Mouse (Mus musculus) ES-E14 (cell line): ENCODE data around the gene Grin2d. TPM values are rescaled to one million over a fixed set of nuclear protein-coding genes. Genes with fewer than 3 reads are reported as not detected.
"Not testable (repeated sequence)": the region's sequence is repeated elsewhere in the genome, so short reads cannot be mapped to it uniquely, and the experiment has no call there.

Source experiments
- DNase-seq: peaks from one replicate; pipeline ENCODE4 v3.0.0-alpha.2; 2013; ENCODE audit warnings: low read depth, low spot score
- H3K27ac ChIP-seq: 2 replicates; pipeline ENCODE4 v1.5.1; 2012; ENCODE audit warnings: low read depth, mild to moderate bottlenecking, low read length, moderate library complexity, mixed read lengths; ENCODE audit not compliant: poor library complexity, insufficient read depth, severe bottlenecking
- H3K36me3 ChIP-seq: 2 replicates; pipeline ENCODE4 v1.6.1; 2012; ENCODE audit warnings: mild to moderate bottlenecking, low read length, moderate library complexity, mixed read lengths; ENCODE audit not compliant: control insufficient read depth, poor library complexity, insufficient read depth, severe bottlenecking
- H3K4me1 ChIP-seq, 2 experiments: fragments of 150-350 bp in 1 of 2; sonication (generic) in 1 of 2; 2 replicates each; pipeline ENCODE4 v1.6.1; 2012; ENCODE audit warnings: low read length in 2 of 2, mild to moderate bottlenecking in 1 of 2, mixed read lengths in 1 of 2; ENCODE audit not compliant: control insufficient read depth in 2 of 2, insufficient read depth in 2 of 2, poor library complexity in 1 of 2
- H3K4me3 ChIP-seq, 2 experiments: fragments of 150-350 bp in 1 of 2; sonication (generic) in 1 of 2; 2 replicates each; pipeline ENCODE4 v1.5.1; 2012; ENCODE audit warnings: low read length in 2 of 2, low read depth in 1 of 2, mild to moderate bottlenecking in 1 of 2, mixed read lengths in 1 of 2; ENCODE audit not compliant: insufficient read depth in 1 of 2, poor library complexity in 1 of 2, severe bottlenecking in 1 of 2
- H3K9ac ChIP-seq: 2 replicates; pipeline ENCODE4 v1.6.1; 2012; ENCODE audit warnings: low read depth, mild to moderate bottlenecking, low read length, mixed read lengths; ENCODE audit not compliant: poor library complexity, insufficient read depth, severe bottlenecking
- H3K9me3 ChIP-seq: fragments of 150-350 bp; sonication (generic); 2 replicates; pipeline ENCODE4 v1.6.1; 2012; ENCODE audit warnings: low read depth, mild to moderate bottlenecking, low read length; ENCODE audit not compliant: control insufficient read depth, insufficient read depth
- CHD2 ChIP-seq: IDR thresholded peaks from 2 replicates; pipeline ENCODE4 v1.6.1; 2014; ENCODE audit warnings: mild to moderate bottlenecking, low read depth, low read length, inconsistent platforms
- HCFC1 ChIP-seq: IDR thresholded peaks from 2 replicates; pipeline ENCODE4 v1.6.1; 2012; ENCODE audit warnings: low read length, inconsistent platforms, borderline replicate concordance; ENCODE audit not compliant: insufficient read depth
- MAFK ChIP-seq: IDR thresholded peaks from 2 replicates; pipeline ENCODE4 v1.6.1; 2014; ENCODE audit warnings: mild to moderate bottlenecking, low read depth, low read length, inconsistent platforms; ENCODE audit not compliant: insufficient read depth
- ZC3H11A ChIP-seq: IDR thresholded peaks from 2 replicates; pipeline ENCODE4 v1.6.1; 2012; ENCODE audit warnings: low read depth, mild to moderate bottlenecking, inconsistent platforms, low read length, borderline replicate concordance
- ZNF384 ChIP-seq: IDR thresholded peaks from 2 replicates; pipeline ENCODE4 v1.6.1; 2012; ENCODE audit warnings: low read depth, low read length, inconsistent platforms
- in situ Hi-C, 2 experiments: fragments of 600-800 bp; cut with MboI; formaldehyde crosslinking; loops; one replicate each; pipeline ENCODE4 v1.15.1; 2025; ENCODE audit warnings: low sequenced_read_pairs in 2 of 2, inconsistent platforms in 1 of 2; ENCODE audit not compliant: unreplicated experiment in 2 of 2
- total RNA-seq: library from RNA; depleted of rRNA; stranded (reverse); fragments of 300-350 nt; gene quantifications from 2 replicates; pipeline ENCODE4 v1.2.3, GENCODE M21; 2012; rRNA removed

Gene Grin2d
- 0.67 and 0.90 TPM in 2 replicates for total RNA-seq

DNA sequence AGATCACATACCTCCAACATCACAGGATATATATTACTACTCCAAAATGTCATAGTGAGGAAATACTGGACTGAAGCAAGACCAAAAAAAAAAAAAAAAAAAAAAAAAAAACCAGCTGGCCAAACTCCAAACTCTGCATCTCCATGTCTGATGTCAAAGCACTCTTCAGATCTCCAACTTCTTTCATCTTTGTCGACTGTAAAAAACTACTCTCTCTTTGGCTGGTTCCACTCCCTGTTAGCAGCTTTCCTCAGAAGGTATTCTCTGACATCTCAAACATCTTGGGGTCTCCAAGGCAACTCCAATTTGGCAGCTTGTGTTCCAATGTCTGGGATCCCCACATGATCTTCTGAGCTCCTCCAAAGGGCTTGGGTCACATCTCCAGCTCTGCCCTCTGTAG lies at the start of gene Grin2d:
TSS of gene Grin2d (minus strand) at position 101 of the 400 bp plus-strand sequence.
- H3K4me3 ChIP-seq, DNase-seq, H3K4me1 ChIP-seq, H3K9me3 ChIP-seq, H3K27ac ChIP-seq, H3K9ac ChIP-seq, in situ Hi-C loops: not testable (repeated sequence)
- H3K36me3 ChIP-seq, result peaks cover 22% of the 10 kb centered on the region

DNA sequence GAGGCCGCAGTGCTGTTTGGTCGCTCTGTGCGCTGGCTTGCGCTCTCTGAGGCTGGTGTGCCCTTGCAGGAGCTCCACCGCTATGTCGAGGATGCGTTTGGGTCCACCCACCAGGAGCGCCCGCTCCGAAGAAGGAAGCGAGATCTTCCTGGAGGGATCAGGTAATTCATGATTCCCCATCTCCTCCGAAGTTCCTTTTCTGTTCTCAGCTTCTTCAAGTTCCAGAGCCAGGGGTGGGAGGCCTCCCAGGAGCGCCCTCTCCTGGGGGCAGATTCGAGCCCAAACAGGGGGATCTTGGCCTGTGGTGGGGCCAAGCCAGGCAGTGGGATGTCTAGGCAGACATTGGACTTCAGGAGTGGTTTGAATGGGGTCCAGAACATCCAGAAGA lies 46.2 kb upstream of the Grin2d start:
- in situ Hi-C loops, result loop anchor here in 1 of 2 experiments (10.0 kb wide), 1 partner anchor 180 kb away; no protein-coding TSS in a partner anchor
- H3K27ac ChIP-seq, result peak overlapping the region; percentile 4
- H3K4me3 ChIP-seq, result peak overlapping the region; percentile 67 to 86
- peak overlapping the region; percentile 71 for H3K9ac ChIP-seq
- peak; percentile 54 for DNase-seq
- H3K9me3 ChIP-seq, result no peaks in the 10 kb centered on the region
- peaks cover 5 to 17% of the 10 kb centered on the region in 2 experiments; a peak in 2 of 4 replicates for H3K4me1 ChIP-seq
- TF ChIP-seq CHD2 (no peak), MAFK (no peak), ZNF384 (no peak), HCFC1 (no peak; the same call in 1 of the 2 replicates), ZC3H11A (no peak)
- H3K36me3 ChIP-seq, result no peaks in the 10 kb centered on the region

DNA sequence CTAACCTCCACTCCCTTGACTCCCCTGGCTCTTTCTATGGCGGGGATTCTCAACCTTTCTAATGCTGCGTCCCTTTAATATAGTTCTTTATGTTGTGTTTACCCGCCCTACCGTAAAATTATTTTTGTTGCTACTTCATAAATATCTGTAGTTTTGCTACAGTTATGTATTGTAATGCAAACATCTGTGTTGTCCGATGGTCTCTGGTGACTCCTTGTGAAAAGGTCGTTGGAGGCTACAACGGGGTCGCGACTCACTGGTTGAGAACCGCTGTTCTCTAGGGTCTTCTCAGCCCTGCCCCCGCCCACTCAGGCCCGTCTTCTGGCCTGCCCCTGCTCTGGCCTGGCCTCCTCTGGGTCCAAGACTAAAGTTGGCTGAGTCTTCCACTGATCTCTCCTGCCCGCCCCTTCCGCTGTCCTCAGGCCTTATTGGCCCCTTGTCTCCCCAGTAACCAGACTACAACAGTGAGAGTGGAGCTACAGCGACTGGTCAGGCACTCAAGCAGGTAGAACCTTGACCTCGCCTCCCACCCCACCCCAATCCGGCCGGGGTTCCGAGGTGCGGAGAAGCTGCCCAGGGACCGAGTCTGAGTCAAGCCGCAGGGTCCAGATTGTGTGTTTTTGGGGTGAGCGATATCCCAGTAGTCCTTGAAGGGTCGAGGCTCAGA lies 45.7 kb upstream of the Grin2d start, which contains the start of gene Ccdc114:
TSS of gene Ccdc114 (plus strand) at position 311 of the 667 bp plus-strand sequence.
- H3K9ac ChIP-seq, result peak within 1 kb of the TSS; percentile 71
- peak; percentile 72 for DNase-seq

DNA sequence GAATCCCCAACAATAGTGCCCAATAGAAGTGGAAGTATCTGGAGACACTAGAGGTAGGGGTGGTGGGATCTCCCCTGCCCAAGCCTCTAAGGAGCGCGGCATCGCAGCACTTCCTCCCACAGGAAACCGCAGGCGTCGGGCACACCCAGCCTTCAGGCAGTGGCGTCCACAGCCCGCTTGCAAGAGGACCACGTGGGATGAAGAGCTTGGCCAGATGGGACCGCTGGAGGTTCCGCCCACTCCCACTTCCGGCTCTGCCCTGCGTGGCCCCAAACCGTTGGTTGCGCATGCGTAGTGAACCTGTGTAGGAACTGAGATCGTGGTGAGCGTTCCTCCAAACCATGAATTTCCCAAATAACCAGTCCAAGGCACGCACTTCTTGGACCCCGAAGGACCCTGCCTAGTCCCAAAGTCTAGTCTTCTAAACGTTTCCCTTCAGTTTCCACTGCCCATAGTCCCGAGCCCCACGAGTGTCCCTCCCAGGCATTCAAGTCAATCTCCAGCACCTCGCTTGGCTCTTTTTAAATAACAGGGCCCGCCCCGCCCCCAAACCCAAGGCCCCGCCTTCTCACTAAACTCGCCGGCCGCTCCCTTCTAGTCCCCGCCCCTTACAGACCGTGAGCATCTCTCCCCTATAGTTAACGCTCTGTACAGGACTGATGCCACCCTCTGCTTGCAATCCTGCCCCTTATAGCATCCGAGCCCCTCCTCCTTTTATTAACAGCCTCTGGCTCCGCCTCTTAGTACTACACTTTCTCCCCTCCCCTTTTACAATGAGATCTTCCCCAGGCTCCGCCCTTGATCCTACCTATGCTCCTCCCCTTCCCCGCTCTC lies 45.0 kb upstream of the Grin2d start:
- in situ Hi-C loops, result loop anchor here in 1 of 2 experiments (10.0 kb wide), 1 partner anchor 178 kb away; no protein-coding TSS in a partner anchor
- TF ChIP-seq ZC3H11A (no peak), ZNF384 (no peak), MAFK (no peak), CHD2 (no peak), HCFC1 (no peak)
- H3K27ac ChIP-seq, result peak overlapping the region; percentile 77
- H3K4me3 ChIP-seq, result peak overlapping the region; percentile 61 to 86
- H3K4me1 ChIP-seq, result peaks cover 8 to 17% of the 10 kb centered on the region in 2 experiments; a peak in 2 of 4 replicates
- peak; percentile 96 for DNase-seq
- H3K9me3 ChIP-seq, result no peaks in the 10 kb centered on the region
- H3K9ac ChIP-seq, result peak overlapping the region; percentile 69
- H3K36me3 ChIP-seq, result no peaks in the 10 kb centered on the region

More for the DNA sequence above, 45.7 kb upstream of the Grin2d start, which contains the start of gene Ccdc114:
- Histone ChIP-seq H3K9me3 (no peaks in the 10 kb centered on the region), H3K4me1 (peaks cover 6 to 17% of the 10 kb centered on the region in 2 experiments; a peak in 2 of 4 replicates), H3K27ac (peak within 1 kb of the TSS; percentile 77), H3K4me3 (peak within 1 kb of the TSS; percentile 67 to 86), H3K36me3 (no peaks in the 10 kb centered on the region)
- in situ Hi-C loops, result loop anchor here in 1 of 2 experiments (10.0 kb wide), 1 partner anchor 179 kb away; no protein-coding TSS in a partner anchor
- TF ChIP-seq ZC3H11A (no peak), MAFK (no peak), ZNF384 (no peak), HCFC1 (peak; percentile 54; the same call in 1 of the 2 replicates), CHD2 (0 out of 2 replicates have a peak, but pooled peaks have one; percentile 18)
